Mouse (Mus musculus) urinary bladder, postnatal 14 days (tissue): ENCODE measurements around the gene Aprt.

Experiments used
- DNase-seq: peaks from one replicate; pipeline ENCODE4 v3.0.0; 2021; ENCODE audit warnings: low spot score

Aprt gene

GRCm38 (mm10) chr8:122531312-122531711 lies 45.4 kb downstream of the Aprt start:
- DNase-seq = no peak

GRCm38 (mm10) chr8:122529159-122529558 lies 47.5 kb downstream of the Aprt start:
- DNase-seq = no peak

GRCm38 (mm10) chr8:122527937-122528336 lies 48.8 kb downstream of the Aprt start:
- DNase-seq = no peak

DNA sequence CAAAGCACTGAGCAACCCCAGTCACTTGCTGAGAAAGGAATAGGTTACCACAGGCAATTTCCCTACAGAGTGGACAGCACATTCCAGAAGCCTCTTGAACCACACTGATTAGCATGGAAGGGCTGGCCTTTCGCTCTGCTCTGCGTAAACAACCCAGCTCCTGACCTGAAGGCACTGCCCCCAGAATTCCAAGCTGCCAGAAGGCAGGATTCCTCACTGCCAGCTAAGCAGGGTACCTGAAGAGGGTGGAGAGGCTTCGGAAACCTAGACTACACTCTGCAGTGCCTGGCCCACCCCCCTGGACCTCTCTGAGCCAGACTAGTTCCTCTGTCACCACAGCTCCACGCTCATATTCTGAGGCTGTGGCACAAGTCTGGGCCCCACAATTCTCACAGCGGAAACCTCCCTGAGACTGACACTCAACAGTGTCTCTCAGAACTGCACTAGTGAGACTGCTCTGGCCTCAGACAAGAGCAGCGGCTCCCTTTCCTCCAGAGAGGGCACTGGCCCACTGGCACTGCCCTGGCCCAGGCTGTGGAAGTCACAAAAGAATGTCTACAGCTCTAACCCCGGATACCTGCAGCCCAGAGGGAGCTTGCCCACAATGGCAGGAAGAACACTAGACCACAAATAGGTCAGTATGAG lies 50.1 kb downstream of the Aprt start:
- no peak for DNase-seq

DNA sequence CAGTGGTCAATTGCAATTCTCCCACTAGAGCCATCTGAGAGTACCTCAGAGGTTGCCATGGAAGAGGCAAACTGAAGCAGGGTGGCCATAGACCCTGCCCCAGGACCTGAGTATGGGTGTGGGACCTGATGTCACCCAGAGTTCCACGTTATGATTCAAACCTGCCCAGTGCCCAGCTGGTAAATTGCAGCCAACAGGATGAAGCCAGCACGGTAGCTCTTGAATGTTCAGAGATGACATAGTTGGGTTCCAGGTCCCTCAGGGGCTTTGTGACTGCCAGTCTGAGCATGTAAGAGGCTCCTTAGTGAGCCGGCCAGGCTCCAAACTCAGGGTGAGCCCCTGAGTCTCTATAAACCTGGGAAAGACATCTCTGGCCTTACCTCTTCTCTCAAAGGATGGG lies 50.6 kb downstream of the Aprt start:
- no peak for DNase-seq

- peak; percentile 31 for DNase-seq
These were observed 51.7 kb downstream of the Aprt start for GRCm38 (mm10) chr8:122525004-122525403.
